Mouse (Mus musculus) G1E (cell line): ENCODE measurements around the gene 2310011J03Rik. TPM values are rescaled to one million over a fixed set of nuclear protein-coding genes. Genes with fewer than 3 reads are reported as not detected.

Experiments used
- ATAC-seq: 2 replicates; pipeline ENCODE4 v1.8.0; 2016; ENCODE audit warnings: mild to moderate bottlenecking; ENCODE audit not compliant: insufficient number of reproducible peaks, poor library complexity, low FRiP score, severe bottlenecking; ENCODE audit errors: extremely low read depth
- DNase-seq: peaks from one replicate; pipeline ENCODE4 v3.0.0; 2012; ENCODE audit warnings: low spot score
- H3K27me3 ChIP-seq: 2 replicates; pipeline ENCODE4 v1.6.1; 2012; ENCODE audit warnings: mild to moderate bottlenecking, low read length, inconsistent platforms; ENCODE audit not compliant: insufficient read depth
- H3K36me3 ChIP-seq: replicated peaks from 2 replicates; pipeline ENCODE3; 2012; ENCODE audit warnings: mild to moderate bottlenecking, inconsistent platforms
- H3K4me1 ChIP-seq: 2 replicates; pipeline ENCODE4 v1.6.1; 2012; ENCODE audit warnings: low read depth, low read length, inconsistent platforms, mixed read lengths; ENCODE audit not compliant: insufficient read depth
- H3K4me3 ChIP-seq: 2 replicates; pipeline ENCODE4 v1.5.1; 2012; ENCODE audit warnings: low read depth, mild to moderate bottlenecking, inconsistent platforms, low read length, moderate library complexity, mixed read lengths
- H3K9me3 ChIP-seq: replicated peaks from 2 replicates; pipeline ENCODE4 v1.6.1; 2012; ENCODE audit warnings: inconsistent platforms
- CTCF ChIP-seq: IDR thresholded peaks from 2 replicates; pipeline ENCODE4 v1.5.1; 2012; ENCODE audit warnings: low read depth, low read length, inconsistent platforms, mixed read lengths
- GATA1 ChIP-seq: IDR thresholded peaks from 2 replicates; pipeline ENCODE4 v1.6.1; 2012; ENCODE audit warnings: borderline replicate concordance, low read length, inconsistent platforms, mixed read lengths
- GATA2 ChIP-seq: IDR thresholded peaks from 2 replicates; pipeline ENCODE4 v1.6.1; 2012; ENCODE audit warnings: low read depth, low read length, inconsistent platforms, borderline replicate concordance
- POLR2AphosphoS5 ChIP-seq: IDR thresholded peaks from 2 replicates; pipeline ENCODE4 v1.6.1; 2012; ENCODE audit warnings: low read depth, low read length, inconsistent platforms; ENCODE audit not compliant: insufficient replicate concordance
- TAL1 ChIP-seq: conservative IDR thresholded peaks from 2 replicates; pipeline ENCODE4 v1.6.1; 2012; ENCODE audit warnings: low read depth, low read length, inconsistent platforms, mixed read lengths
- polyA plus RNA-seq: library from polyadenylated mRNA; stranded (reverse); fragments of >175 nt; gene quantifications from 2 replicates; pipeline ENCODE4 v1.2.3, GENCODE M21; 2012
- total RNA-seq, 2 experiments: library from RNA; stranded (forward) in 1 of 2; stranded (reverse) in 1 of 2; fragments of 200-1000 nt in 1 of 2; fragments of >200 nt in 1 of 2; fragmentation: Nextera tagmentation in 1 of 2; gene quantifications; 2 replicates each; pipeline ENCODE4 v1.2.3; 2014 to 2017

The 2310011J03Rik gene
- total RNA-seq (2014; fragmentation: Nextera tagmentation) = 17.2 and 17.6 TPM in 2 replicates
- total RNA-seq (2017) = 27.0 and 31.2 TPM in 2 replicates
- polyA plus RNA-seq = 92.5 and 108 TPM in 2 replicates

GRCm38 (mm10) chr10:80320340-80320760, at the start of gene 2310011J03Rik:
Gene 2310011J03Rik (minus strand): TSS chr10:80320537.
- 0 out of 2 replicates have a peak, but pooled peaks cover 1% of the 10 kb centered on the region for H3K9me3 ChIP-seq
- H3K4me1 ChIP-seq = peaks cover 91% of the 10 kb centered on the region
- DNase-seq (peak; percentile 87), ATAC-seq (peak; percentile 73)
- peaks cover 59% of the 10 kb centered on the region for H3K36me3 ChIP-seq
- TF ChIP-seq GATA1 (no peak), CTCF (no peak), GATA2 (no peak), TAL1 (no peak), POLR2AphosphoS5 (no peak)
- peak within 1 kb of the TSS; percentile 94 for H3K4me3 ChIP-seq
- H3K27me3 ChIP-seq = no peaks in the 10 kb centered on the region; the same call in 1 of the 2 replicates

GRCm38 (mm10) chr10:80368392-80368791, 48.1 kb upstream of the 2310011J03Rik start:
- no peak for ATAC-seq
- H3K27me3 ChIP-seq = peaks cover 68% of the 10 kb centered on the region

GRCm38 (mm10) chr10:80367954-80368353, 47.6 kb upstream of the 2310011J03Rik start:
- peaks cover 67% of the 10 kb centered on the region for H3K27me3 ChIP-seq
- H3K9me3 ChIP-seq = peaks cover 7% of the 10 kb centered on the region
- H3K4me1 ChIP-seq = peaks cover 33% of the 10 kb centered on the region
- TF ChIP-seq GATA1 (no peak), GATA2 (no peak), TAL1 (no peak), POLR2AphosphoS5 (no peak), CTCF (no peak)
- ATAC-seq (no peak), DNase-seq (no peak)
- no peaks in the 10 kb centered on the region for H3K36me3 ChIP-seq
- H3K4me3 ChIP-seq = no peak overlapping the region

More at GRCm38 (mm10) chr10:80368392-80368791, 48.1 kb upstream of the 2310011J03Rik start:
- H3K9me3 ChIP-seq = peaks cover 7% of the 10 kb centered on the region
- H3K36me3 ChIP-seq = no peaks in the 10 kb centered on the region
- peaks cover 33% of the 10 kb centered on the region for H3K4me1 ChIP-seq
- H3K4me3 ChIP-seq = no peak overlapping the region
- no peak for DNase-seq
- no peak for TF ChIP-seq TAL1
- no peak for TF ChIP-seq CTCF
- TF ChIP-seq POLR2AphosphoS5 = no peak

- ATAC-seq (no peak), DNase-seq (no peak)
- H3K36me3 ChIP-seq = no peaks in the 10 kb centered on the region
- H3K4me3 ChIP-seq = no peak overlapping the region
- peaks cover 73% of the 10 kb centered on the region for H3K27me3 ChIP-seq
- H3K4me1 ChIP-seq = peaks cover 13% of the 10 kb centered on the region
- TF ChIP-seq GATA1 = no peak
- no peak for TF ChIP-seq GATA2
- H3K9me3 ChIP-seq = peaks cover 14% of the 10 kb centered on the region
Observed at GRCm38 (mm10) chr10:80365736-80366135, 45.4 kb upstream of the 2310011J03Rik start.

- Histone ChIP-seq H3K4me1 (peaks cover 6% of the 10 kb centered on the region), H3K9me3 (peaks cover 14% of the 10 kb centered on the region), H3K27me3 (peaks cover 79% of the 10 kb centered on the region), H3K36me3 (no peaks in the 10 kb centered on the region), H3K4me3 (no peak overlapping the region)
- TF ChIP-seq TAL1 = no peak
- no peak for TF ChIP-seq GATA2
- TF ChIP-seq CTCF = no peak
- no peak for TF ChIP-seq GATA1
- no peak for TF ChIP-seq POLR2AphosphoS5
- ATAC-seq (no peak), DNase-seq (no peak)
Observed at GRCm38 (mm10) chr10:80363734-80364133, 43.4 kb upstream of the 2310011J03Rik start.

GRCm38 (mm10) chr10:80357994-80358639, 37.8 kb upstream of the 2310011J03Rik start:
- Histone ChIP-seq H3K4me3 (peak overlapping the region; percentile 10; the same call in 1 of the 2 replicates), H3K27me3 (peaks cover 88% of the 10 kb centered on the region), H3K4me1 (peaks cover 8% of the 10 kb centered on the region), H3K36me3 (no peaks in the 10 kb centered on the region), H3K9me3 (peaks cover 8% of the 10 kb centered on the region)
- no peak for ATAC-seq
- DNase-seq = no peak
- TF ChIP-seq GATA1 (no peak), CTCF (no peak), TAL1 (no peak), GATA2 (no peak), POLR2AphosphoS5 (no peak)

- DNase-seq (no peak), ATAC-seq (no peak)
- H3K4me1 ChIP-seq = peaks cover 16% of the 10 kb centered on the region
- TF ChIP-seq TAL1 (no peak), GATA1 (no peak), GATA2 (no peak), CTCF (no peak), POLR2AphosphoS5 (no peak)
- H3K9me3 ChIP-seq = peaks cover 2% of the 10 kb centered on the region; the same call in 1 of the 2 replicates
- peaks cover 88% of the 10 kb centered on the region for H3K27me3 ChIP-seq
- H3K4me3 ChIP-seq = no peak overlapping the region
- H3K36me3 ChIP-seq = no peaks in the 10 kb centered on the region
Observed at GRCm38 (mm10) chr10:80357336-80357735, 37.0 kb upstream of the 2310011J03Rik start.
